Mouse (Mus musculus) liver, embryonic 18 days (tissue): Measurements from ENCODE around the gene Rpl28. TPM values are rescaled to one million over a fixed set of nuclear protein-coding genes. Genes with fewer than 3 reads are reported as not detected.

Experiments
- polyA plus RNA-seq: library from polyadenylated mRNA; depleted of rRNA; stranded (reverse); fragments of >200 nt; gene quantifications from 2 replicates; pipeline ENCODE4 v1.2.3, GENCODE M21; 2012; rRNA removed

The Rpl28 gene
- polyA plus RNA-seq, result 244 and 284 TPM in 2 replicates

DNA sequence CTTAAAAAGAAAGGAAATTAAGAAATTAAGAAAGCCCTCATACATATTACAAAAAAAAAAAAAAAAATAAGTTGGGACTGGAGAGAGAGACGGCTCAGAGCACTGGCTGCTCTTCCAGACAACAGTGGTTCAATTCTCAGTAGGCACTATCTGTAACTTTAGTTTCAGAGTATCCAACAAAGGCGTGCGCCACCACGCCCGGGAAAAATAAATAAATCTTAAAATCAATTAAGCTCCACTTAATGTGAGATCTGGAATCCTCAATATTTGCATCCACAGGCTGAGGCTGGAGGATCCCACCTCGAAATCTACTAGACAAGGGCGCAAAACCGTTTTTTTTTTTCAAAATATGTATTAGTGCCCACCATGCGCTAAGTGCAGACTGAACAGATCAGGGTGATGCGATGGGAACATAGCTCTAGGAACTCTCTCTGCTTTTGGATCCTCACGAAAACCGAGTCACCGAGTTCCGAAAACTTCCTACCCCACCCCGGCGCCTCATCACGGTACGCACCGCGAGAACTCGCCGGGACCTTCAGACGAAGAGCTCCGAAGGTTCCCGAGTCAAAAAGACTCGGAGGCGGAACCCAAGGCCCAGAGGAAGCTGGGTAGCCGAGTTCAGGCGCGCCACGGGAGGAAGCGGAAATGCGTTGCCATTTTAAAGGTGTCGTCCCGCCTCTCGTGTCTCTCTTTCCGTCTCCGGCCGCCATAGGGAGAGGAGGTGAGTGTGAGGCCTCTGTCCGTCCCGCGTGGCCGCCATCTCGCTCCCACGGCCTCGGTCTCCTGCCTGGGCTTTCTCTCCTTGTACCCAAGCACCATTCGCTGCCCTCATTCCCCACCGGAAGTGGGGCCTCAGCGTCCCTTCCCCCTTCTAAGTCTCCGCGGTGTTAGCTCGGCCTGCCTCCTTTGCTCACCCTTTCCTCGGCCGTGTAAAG lies at the start of gene Rpl28:
Gene Rpl28 (plus strand): TSS at position 597 of the 935 bp plus-strand sequence.

DNA sequence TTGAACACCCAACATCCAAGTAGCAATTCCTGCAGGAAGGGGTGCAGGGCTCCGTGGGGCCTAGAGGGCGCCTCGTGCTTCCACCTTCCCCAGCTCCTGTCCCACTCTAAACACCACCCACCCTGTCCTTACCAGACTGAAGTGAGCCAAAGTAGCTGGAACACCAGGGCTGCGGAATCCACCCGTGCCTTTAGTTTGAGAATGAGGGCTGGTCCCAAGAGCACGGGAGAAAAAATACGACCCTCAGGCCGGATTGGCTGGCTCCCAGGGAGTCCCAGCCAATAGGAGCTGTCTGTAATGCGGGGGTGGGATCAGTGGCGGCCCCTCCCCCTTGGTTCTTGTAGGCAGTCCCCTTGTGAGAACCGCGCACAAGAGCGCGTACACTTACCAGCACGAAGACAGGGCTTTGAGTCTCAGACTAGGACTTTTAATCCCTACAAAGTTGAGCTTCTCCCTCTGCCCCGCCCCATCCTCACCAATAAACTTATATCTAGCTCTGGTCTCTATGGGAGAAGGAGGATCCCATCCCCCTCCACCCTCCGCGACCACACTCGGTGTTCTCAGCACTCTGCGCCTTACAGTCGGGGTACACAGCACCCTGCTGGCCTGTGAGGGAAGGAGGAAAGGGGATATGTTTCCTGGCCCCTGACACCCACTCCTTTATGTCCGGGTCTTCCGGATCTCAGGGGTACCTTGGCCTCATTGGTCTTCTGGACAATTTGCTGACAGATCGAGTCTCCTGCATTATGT lies 39.7 kb upstream of the Rpl28 start, which contains the start of gene Cox6b2:
Gene Cox6b2 (minus strand): TSS at position 274 of the 750 bp plus-strand sequence.

DNA sequence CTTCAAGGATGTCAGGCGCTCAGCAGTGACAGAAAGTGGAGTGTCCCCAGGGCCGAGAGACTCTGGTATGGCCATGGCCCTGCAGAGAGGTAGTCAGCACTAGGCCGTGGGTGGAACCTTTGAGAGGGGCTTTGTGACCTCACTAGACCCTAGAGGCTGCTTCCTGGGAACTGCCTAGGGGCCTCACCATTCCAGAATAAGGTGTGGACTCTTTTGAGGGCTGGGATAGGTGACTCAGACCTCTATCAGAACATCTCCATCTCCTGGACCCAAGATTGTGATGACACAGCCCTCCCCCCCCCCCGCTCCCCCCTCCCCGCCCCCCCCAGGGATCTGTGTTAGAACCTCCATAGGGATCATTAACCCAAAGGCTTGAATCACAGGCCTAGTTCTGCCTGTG lies 21.5 kb upstream of the Rpl28 start, which contains the start of gene Fam71e2:
Gene Fam71e2 (minus strand): TSS at position 101 of the 400 bp plus-strand sequence.

DNA sequence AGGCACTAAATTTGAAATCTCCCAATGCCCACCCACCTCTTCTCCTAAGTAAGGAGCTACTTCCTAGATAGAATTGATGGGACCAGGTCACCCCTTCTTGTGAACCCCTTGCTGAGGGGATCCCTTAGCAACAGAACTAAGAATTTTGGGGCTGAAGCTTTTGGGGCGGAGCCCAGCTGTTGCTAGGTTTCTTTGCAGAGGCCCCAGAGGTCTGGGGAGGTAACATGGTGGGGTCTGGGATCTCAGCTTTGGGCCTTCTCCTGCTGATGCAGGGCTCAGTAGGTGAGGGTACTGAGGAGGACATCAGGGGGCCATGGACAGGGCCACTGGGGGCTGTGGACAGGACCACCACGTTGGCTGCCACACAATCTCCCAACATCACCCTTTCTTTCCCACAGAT lies 9.9 kb upstream of the Rpl28 start, which contains the start of the genes Il11 and Tmem190:
Gene Il11 (minus strand): TSS at position 101 of the 400 bp plus-strand sequence.
Gene Tmem190 (plus strand): TSS at position 179 of the 400 bp plus-strand sequence.

DNA sequence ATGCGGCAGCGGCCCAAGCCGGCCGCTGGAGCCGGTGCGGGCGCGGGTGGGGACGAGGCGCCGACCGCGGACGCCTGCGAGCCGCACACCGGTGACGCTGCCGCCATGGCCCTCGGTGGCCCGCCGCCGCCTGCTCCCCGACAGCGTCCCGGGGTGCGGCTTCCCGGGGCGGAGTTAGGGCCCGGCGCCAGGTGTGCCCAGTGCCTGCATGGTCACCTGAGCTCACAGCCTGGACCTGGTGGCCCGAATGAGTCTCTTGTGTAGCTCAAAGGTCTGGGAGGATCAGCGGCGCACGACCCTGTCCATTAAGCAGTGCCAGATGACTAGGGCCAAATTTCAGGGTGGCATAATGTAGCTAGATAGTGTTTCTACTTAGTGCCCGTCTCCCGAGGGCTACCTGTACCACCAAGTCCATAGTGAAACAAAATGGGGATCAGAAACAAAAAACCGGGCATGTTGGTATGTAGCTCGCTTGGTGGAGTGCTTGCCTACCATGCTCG lies 3.2 kb upstream of the Rpl28 start, which contains the start of gene Tmem238:
Gene Tmem238 (minus strand): TSS at position 221 of the 500 bp plus-strand sequence.

DNA sequence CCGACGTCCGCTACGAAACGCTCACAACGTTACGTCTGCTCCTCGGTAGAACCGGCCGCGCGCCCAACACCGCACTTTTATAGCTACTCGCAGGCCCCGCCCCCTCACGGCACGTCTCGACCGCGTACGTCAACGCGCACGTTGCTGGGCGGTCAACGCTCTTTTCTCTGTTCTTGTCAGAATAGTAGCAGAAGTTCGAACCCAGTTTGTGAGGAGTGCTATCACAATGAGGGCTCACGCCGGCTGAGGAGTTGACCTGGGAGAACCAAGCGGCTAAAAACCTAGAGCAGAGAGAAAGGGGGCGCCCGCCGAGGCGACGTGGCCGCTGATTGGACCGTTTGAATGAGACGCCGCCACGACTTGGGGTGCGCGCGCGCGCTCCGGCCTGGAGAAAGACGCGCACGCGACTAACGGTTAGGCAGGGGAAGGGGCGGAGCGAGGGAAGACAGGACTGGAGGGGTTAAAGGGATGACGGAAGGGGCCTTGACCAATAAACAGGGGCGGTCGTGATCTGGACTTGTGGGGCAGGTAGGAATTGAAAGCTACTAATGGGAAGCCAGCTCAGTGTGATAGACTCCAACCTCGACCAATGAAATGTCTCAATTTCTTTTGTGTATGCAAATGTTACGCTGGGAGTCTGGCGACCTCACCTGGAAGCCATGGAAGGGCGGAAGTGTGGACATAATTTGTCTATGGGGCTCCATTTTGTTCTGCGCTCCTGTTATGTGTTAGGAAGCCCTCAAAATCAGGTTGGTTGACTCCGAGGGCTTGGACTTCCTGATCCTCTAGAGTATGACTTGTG lies 19.8 kb downstream of the Rpl28 start, which contains the start of gene Ube2s:
Gene Ube2s (minus strand): TSS at position 288 of the 802 bp plus-strand sequence.

DNA sequence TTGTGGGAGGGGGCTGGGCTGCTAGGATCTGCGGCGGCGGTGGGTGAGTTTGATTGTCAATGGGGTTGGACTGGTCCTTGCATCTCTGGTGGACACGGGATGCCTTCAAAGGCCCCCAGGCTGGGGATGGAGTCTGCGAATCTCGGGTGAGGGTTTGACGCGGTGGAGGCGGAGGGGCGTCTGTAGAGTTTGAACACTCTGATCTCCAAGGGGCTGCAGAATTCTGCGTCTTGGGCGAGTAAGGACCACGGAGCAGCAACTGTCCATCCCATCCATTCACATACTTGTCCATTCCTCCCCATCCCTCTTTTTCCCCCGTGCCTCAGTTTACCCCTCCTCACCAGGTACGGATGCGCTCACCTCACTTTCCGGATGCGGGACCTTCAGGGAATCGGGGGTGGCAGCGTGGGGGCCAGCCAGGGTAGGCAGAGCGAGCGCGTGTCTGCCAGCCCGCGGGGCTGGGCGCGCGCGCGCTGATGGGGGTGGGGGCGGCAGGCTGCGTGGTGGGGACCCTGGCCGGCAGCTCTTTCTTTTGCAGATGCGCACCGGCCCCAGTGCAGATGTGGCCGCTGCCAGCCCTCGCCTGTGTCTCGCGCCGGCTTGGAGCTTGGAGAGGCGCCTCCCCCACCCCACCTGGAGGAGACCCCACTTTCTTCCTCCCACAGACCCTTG lies 51.7 kb downstream of the Rpl28 start, which contains the start of gene Shisa7:
Gene Shisa7 (minus strand): TSS at position 452 of the 672 bp plus-strand sequence.

Other genes starting within 250 kb of the Rpl28 start
- 0.25 and 0.27 TPM in 2 replicates for gene Syt5, start 245.3 kb upstream of the Rpl28 start, polyA plus RNA-seq
- 0.01 and 0.04 TPM in 2 replicates for gene Ptprh, start 188.8 kb upstream of the Rpl28 start, polyA plus RNA-seq
- gene Tmem86b, start 161.5 kb upstream of the Rpl28 start, polyA plus RNA-seq, result 36.5 and 38.2 TPM in 2 replicates
- gene Ppp6r1, start 133.9 kb upstream of the Rpl28 start, polyA plus RNA-seq, result 28.8 and 34.0 TPM in 2 replicates
- gene Hspbp1, start 107.8 kb upstream of the Rpl28 start, polyA plus RNA-seq, result 20.4 and 21.6 TPM in 2 replicates
- 0.31 and 0.32 TPM in 2 replicates for gene Brsk1, start 102.3 kb upstream of the Rpl28 start, polyA plus RNA-seq
- 0.74 and 0.80 TPM in 2 replicates for gene Tmem150b, start 67.6 kb upstream of the Rpl28 start, polyA plus RNA-seq
- gene Kmt5c, start 52.8 kb upstream of the Rpl28 start, polyA plus RNA-seq, result 53.8 and 67.2 TPM in 2 replicates
- gene Cox6b2, start 39.8 kb upstream of the Rpl28 start, polyA plus RNA-seq, result 80.4 and 84.3 TPM in 2 replicates
- gene Fam71e2, start 21.6 kb upstream of the Rpl28 start, polyA plus RNA-seq, result 0.01 TPM in 1 of 2 replicates, not detected in the other
- gene Il11, start 10.0 kb upstream of the Rpl28 start, polyA plus RNA-seq, result 0.02 and 0.13 TPM in 2 replicates
- gene Tmem190, start 9.9 kb upstream of the Rpl28 start, polyA plus RNA-seq, result not detected in 2 replicates
- 11.3 and 11.9 TPM in 2 replicates for gene Tmem238, start 3.2 kb upstream of the Rpl28 start, polyA plus RNA-seq
- gene Ube2s, start 19.7 kb downstream of the Rpl28 start, polyA plus RNA-seq, result 252 and 281 TPM in 2 replicates
- 0.08 and 0.18 TPM in 2 replicates for gene Shisa7, start 51.8 kb downstream of the Rpl28 start, polyA plus RNA-seq
- 5.7 and 6.4 TPM in 2 replicates for gene Isoc2b, start 77.4 kb downstream of the Rpl28 start, polyA plus RNA-seq
- 29.3 and 33.2 TPM in 2 replicates for gene Isoc2a, start 84.3 kb downstream of the Rpl28 start, polyA plus RNA-seq
- 0.03 and 0.05 TPM in 2 replicates for gene Gm36210, start 113.6 kb downstream of the Rpl28 start, polyA plus RNA-seq
- 2.1 and 2.5 TPM in 2 replicates for gene Zfp628, start 122.3 kb downstream of the Rpl28 start, polyA plus RNA-seq
- gene Nat14, start 129.2 kb downstream of the Rpl28 start, polyA plus RNA-seq, result 0.61 and 0.77 TPM in 2 replicates
- gene Ssc5d, start 132.9 kb downstream of the Rpl28 start, polyA plus RNA-seq, result 0.25 and 0.30 TPM in 2 replicates
- gene Sbk2, start 171.5 kb downstream of the Rpl28 start, polyA plus RNA-seq, result 0.06 TPM in 1 of 2 replicates, not detected in the other
- gene Sbk3, start 178.3 kb downstream of the Rpl28 start, polyA plus RNA-seq, result 0.01 TPM in 2 replicates
- 8.2 and 11.4 TPM in 2 replicates for gene Zfp579, start 203.3 kb downstream of the Rpl28 start, polyA plus RNA-seq
- gene Zfp524, start 221.5 kb downstream of the Rpl28 start, polyA plus RNA-seq, result 10.6 and 11.9 TPM in 2 replicates
- gene Fiz1, start 221.8 kb downstream of the Rpl28 start, polyA plus RNA-seq, result 11.8 and 13.2 TPM in 2 replicates
- gene Gm44973, start 222.6 kb downstream of the Rpl28 start, polyA plus RNA-seq, result 0.10 TPM in 1 of 2 replicates, not detected in the other
- 5.6 and 7.4 TPM in 2 replicates for gene Zfp865, start 227.5 kb downstream of the Rpl28 start, polyA plus RNA-seq
- gene Ccdc106, start 227.7 kb downstream of the Rpl28 start, polyA plus RNA-seq, result 0.32 and 0.41 TPM in 2 replicates
- not detected in 2 replicates for gene 4632433K11Rik, start 241.2 kb downstream of the Rpl28 start, polyA plus RNA-seq
- gene Zfp784, start 245.6 kb downstream of the Rpl28 start, polyA plus RNA-seq, result 1.6 and 1.7 TPM in 2 replicates